Mouse (Mus musculus): ENCODE data around the gene Pde4d.

DNA sequence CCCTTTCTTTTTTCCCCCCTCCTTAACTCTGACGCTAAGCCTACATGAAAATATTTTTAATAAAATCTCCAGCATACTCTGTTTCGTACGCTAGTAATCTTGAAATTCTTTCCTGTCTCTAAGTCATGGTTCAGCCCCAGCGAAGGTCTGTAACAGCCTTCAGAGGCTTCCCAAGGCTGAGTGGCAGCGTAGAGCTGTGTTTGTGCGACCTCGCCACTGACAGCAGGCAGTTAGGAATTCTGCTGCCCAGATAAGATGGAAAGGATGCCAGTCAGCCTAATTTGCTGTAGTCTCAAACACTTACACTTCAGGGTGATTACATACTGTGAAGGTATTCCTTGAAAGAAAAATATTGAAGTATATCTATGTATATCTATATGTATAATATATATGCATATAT, 371.5 kb downstream of the Pde4d start:
- TF ChIP-seq CTCF (IDR thresholded peaks at IDR 0.05; ENCODE audit: insufficient read depth, low read depth, low read length) (no peak), POLR2A (IDR thresholded peaks at IDR 0.05; ENCODE audit: insufficient read depth, low read depth, low read length) (no peak)
